Mouse (Mus musculus): ENCODE data around the gene Defb30. TPM values are rescaled to one million over a fixed set of nuclear protein-coding genes. Genes with fewer than 3 reads are reported as not detected.

Gene Defb30
- not detected in 2 replicates for polyA plus RNA-seq (2015; fragmentation: Nextera tagmentation; extraction: Ambion mirVana)

DNA sequence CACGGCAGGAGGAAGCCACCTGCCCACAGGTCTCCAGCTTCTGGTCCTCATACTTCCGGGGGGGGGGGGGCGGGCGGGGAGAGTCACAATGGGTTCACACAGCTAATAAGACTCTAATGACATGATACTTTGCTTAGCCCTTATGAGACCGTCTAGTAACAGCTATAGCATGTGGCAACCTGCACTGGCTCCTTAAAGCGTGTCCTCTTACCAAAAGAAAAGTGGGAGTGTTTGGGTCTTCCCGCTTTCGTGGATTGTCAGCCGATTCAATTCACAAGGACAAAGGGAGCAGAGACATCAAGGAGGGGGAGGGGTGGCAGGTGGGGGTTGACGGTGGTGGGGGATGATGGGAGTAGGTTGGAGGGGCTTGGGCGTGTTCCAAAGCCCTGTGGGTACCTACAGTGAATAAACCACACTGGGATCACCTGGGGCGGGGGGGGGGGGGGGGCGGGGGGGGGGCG is at the start of gene Defb30:
Defb30 (minus strand) TSS at position 51 of the 461 bp plus-strand sequence.
- no peak within 1 kb of the TSS for H3K27ac ChIP-seq (ENCODE audit: low read depth, low read length)
- no peaks in the 10 kb centered on the region for H3K9me3 ChIP-seq (ENCODE audit: control insufficient read depth, low read length)
- H3K27me3 ChIP-seq (replicated peaks; ENCODE audit: control insufficient read depth, insufficient read depth, low read length) = no peaks in the 10 kb centered on the region
- no peak within 1 kb of the TSS for H3K9ac ChIP-seq (ENCODE audit: low read depth, low read length)
- H3K4me1 ChIP-seq (ENCODE audit: control insufficient read depth, insufficient read depth, low read depth, low read length) = no peaks in the 10 kb centered on the region
- H3K4me3 ChIP-seq (ENCODE audit: low read length) = no peak within 1 kb of the TSS
- ATAC-seq = no peak
- 60% methylated on average over 12 of the region's 14 CpGs for WGBS
- no peak within 1 kb of the TSS for H3K4me2 ChIP-seq (ENCODE audit: low read length)
- H3K36me3 ChIP-seq (ENCODE audit: control insufficient read depth, insufficient read depth, low read length) = no peaks in the 10 kb centered on the region

DNA sequence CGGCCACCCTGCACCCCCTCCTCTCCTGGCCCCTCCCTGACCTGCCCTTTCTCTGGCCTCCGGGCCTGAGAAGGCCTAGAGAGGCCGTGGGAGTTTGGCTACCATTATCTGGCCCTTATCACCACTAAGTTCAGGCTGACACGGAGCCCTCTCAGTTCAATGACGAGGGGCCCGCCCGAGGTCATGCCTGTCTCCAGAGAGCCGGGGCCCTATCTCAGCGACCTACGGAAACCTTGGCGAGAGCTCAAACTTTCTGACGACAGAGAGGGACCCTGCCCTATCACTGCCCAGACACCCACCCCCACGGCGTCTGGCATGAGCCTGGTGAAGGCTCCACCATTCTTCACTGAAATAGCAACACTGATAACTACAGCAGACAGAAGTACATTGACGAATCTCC is 17.9 kb upstream of the Defb30 start:
- Histone ChIP-seq H3K9me3 (ENCODE audit: control insufficient read depth, low read length) (no peaks in the 10 kb centered on the region), H3K27ac (ENCODE audit: low read depth, low read length) (no peak overlapping the region), H3K4me1 (ENCODE audit: control insufficient read depth, insufficient read depth, low read depth, low read length) (0 out of 2 replicates have a peak, but pooled peaks cover 3% of the 10 kb centered on the region), H3K27me3 (replicated peaks; ENCODE audit: control insufficient read depth, insufficient read depth, low read length) (no peaks in the 10 kb centered on the region), H3K4me3 (ENCODE audit: low read length) (no peak overlapping the region), H3K4me2 (ENCODE audit: low read length) (no peak overlapping the region), H3K36me3 (ENCODE audit: control insufficient read depth, insufficient read depth, low read length) (no peaks in the 10 kb centered on the region), H3K9ac (ENCODE audit: low read depth, low read length) (no peak overlapping the region)
- 0 out of 2 replicates have a peak, but pooled peaks have one; percentile 4 for ATAC-seq
- WGBS = 76% methylated on average over 15 of the region's 15 CpGs

DNA sequence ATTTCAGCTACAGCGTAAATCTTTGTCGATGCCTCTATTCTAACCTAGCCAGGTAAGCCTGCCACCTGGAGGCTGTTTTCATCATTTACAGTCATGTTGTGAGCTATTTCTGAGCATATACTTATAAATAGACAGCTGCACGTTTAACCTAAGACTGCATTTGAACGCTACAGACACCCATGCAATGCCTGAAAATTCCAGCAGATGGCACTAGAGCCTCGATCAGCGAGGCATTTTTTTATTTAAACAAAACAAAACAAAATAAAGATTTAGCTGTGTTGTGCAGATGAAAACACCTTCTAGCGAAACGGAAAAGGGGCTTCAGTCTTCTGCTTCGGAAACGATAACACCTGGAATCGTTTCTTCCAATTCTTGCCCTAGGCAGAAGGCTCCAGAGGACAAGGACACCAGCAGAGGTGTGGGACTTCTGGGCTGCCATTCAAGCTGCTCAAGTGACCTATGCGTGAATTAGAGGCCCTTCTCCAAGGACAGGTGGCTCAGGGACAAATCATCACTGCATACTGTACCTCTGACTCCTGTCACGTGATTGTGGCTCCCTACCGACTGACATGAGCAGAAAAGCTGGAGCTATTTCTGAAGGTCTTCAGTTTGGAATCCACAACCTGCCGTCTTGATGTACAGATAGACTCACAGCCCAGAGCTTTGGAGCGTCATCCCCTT is 17.0 kb upstream of the Defb30 start:
- Histone ChIP-seq H3K4me3 (ENCODE audit: low read length) (peak overlapping the region; percentile 2; the same call in 1 of the 2 replicates), H3K36me3 (ENCODE audit: control insufficient read depth, insufficient read depth, low read length) (no peaks in the 10 kb centered on the region), H3K9ac (ENCODE audit: low read depth, low read length) (no peak overlapping the region), H3K4me2 (ENCODE audit: low read length) (peak overlapping the region; percentile 48), H3K27me3 (replicated peaks; ENCODE audit: control insufficient read depth, insufficient read depth, low read length) (no peaks in the 10 kb centered on the region), H3K4me1 (ENCODE audit: control insufficient read depth, insufficient read depth, low read depth, low read length) (0 out of 2 replicates have a peak, but pooled peaks cover 3% of the 10 kb centered on the region), H3K9me3 (ENCODE audit: control insufficient read depth, low read length) (no peaks in the 10 kb centered on the region), H3K27ac (ENCODE audit: low read depth, low read length) (no peak overlapping the region)
- peak; percentile 45; the same call in 1 of the 2 replicates for ATAC-seq
- 30% methylated on average over 16 of the region's 16 CpGs for WGBS

DNA sequence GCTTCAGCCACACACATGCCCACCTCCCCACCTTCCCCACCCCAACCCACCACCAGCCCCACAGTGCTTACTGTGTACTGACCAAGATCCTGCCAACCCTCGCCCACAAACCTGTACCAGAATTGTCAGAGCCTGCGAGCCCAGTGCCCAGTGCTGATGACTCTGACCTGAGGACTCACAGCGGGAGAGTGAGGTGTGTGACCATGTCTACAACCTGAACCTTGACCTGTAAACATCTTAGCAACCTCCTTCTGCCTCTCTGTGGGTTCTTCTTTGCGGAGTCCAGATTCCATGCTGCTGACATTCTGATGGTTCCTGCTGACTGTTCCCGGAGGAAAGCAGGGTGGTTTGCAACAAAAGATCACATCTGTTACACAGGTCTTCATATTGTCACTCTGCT is 15.6 kb upstream of the Defb30 start:
- H3K9ac ChIP-seq (ENCODE audit: low read depth, low read length) = no peak overlapping the region
- no peak for ATAC-seq

DNA sequence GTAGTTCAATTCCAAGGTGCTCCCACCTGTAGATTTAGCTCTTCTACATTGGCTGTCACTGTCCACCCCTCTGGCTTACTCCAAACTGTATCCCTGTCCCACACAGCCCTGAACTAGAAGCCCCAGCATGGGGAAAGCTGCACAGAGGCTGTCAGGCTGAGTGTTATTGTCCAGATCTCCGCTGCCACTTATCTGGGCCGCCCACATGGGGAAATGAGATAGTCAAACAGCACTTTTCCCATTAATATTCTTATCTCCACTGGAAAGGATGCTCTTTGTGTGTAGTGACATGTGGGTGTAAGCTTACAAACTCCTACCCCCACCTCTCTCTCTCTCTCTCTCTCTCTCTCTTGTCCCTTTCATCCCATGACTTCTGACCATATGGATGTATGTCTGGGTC is 12.4 kb upstream of the Defb30 start:
- no peak overlapping the region for H3K4me2 ChIP-seq (ENCODE audit: low read length)
- H3K27me3 ChIP-seq (replicated peaks; ENCODE audit: control insufficient read depth, insufficient read depth, low read length) = no peaks in the 10 kb centered on the region
- H3K27ac ChIP-seq (ENCODE audit: low read depth, low read length) = no peak overlapping the region
- no peak overlapping the region for H3K9ac ChIP-seq (ENCODE audit: low read depth, low read length)
- WGBS = 86% methylated on average over 2 of the region's 2 CpGs
- 0 out of 2 replicates have a peak, but pooled peaks cover 3% of the 10 kb centered on the region for H3K4me1 ChIP-seq (ENCODE audit: control insufficient read depth, insufficient read depth, low read depth, low read length)
- H3K36me3 ChIP-seq (ENCODE audit: control insufficient read depth, insufficient read depth, low read length) = no peaks in the 10 kb centered on the region
- no peak overlapping the region for H3K4me3 ChIP-seq (ENCODE audit: low read length)
- no peaks in the 10 kb centered on the region for H3K9me3 ChIP-seq (ENCODE audit: control insufficient read depth, low read length)
- ATAC-seq = no peak

More for the DNA sequence above, 15.6 kb upstream of the Defb30 start:
- WGBS = 72% methylated on average over 5 of the region's 5 CpGs
- no peak overlapping the region for H3K4me3 ChIP-seq (ENCODE audit: low read length)
- no peaks in the 10 kb centered on the region for H3K36me3 ChIP-seq (ENCODE audit: control insufficient read depth, insufficient read depth, low read length)
- H3K4me1 ChIP-seq (ENCODE audit: control insufficient read depth, insufficient read depth, low read depth, low read length) = 0 out of 2 replicates have a peak, but pooled peaks cover 3% of the 10 kb centered on the region
- no peaks in the 10 kb centered on the region for H3K27me3 ChIP-seq (replicated peaks; ENCODE audit: control insufficient read depth, insufficient read depth, low read length)
- no peak overlapping the region for H3K4me2 ChIP-seq (ENCODE audit: low read length)
- no peak overlapping the region for H3K27ac ChIP-seq (ENCODE audit: low read depth, low read length)
- no peaks in the 10 kb centered on the region for H3K9me3 ChIP-seq (ENCODE audit: control insufficient read depth, low read length)

DNA sequence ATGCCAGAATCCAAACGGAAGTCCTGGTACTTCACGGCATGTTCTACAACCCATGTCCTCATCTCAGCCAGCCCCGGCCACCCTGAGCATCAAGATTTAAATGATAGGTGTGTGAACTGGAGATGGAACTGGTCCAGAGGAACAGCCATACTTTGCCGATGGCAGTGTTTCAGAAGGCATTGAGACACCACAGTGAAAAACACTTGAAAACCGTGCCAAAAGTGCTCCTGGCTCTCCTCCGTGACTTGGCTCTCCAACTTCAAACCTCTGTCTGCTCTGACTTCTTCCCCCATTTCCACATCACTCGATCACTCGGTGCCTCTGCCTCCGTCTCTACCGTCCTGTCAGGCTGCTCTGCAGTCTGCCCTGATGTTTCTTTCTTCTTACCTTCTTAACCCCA is 10.6 kb upstream of the Defb30 start:
- H3K36me3 ChIP-seq (ENCODE audit: control insufficient read depth, insufficient read depth, low read length) = no peaks in the 10 kb centered on the region
- H3K4me1 ChIP-seq (ENCODE audit: control insufficient read depth, insufficient read depth, low read depth, low read length) = no peaks in the 10 kb centered on the region
- no peak for ATAC-seq
- no peak overlapping the region for H3K4me2 ChIP-seq (ENCODE audit: low read length)
- H3K9ac ChIP-seq (ENCODE audit: low read depth, low read length) = no peak overlapping the region
- 74% methylated on average over 10 of the region's 10 CpGs for WGBS
- no peak overlapping the region for H3K4me3 ChIP-seq (ENCODE audit: low read length)
- no peak overlapping the region for H3K27ac ChIP-seq (ENCODE audit: low read depth, low read length)
- H3K9me3 ChIP-seq (ENCODE audit: control insufficient read depth, low read length) = no peaks in the 10 kb centered on the region
- no peaks in the 10 kb centered on the region for H3K27me3 ChIP-seq (replicated peaks; ENCODE audit: control insufficient read depth, insufficient read depth, low read length)

DNA sequence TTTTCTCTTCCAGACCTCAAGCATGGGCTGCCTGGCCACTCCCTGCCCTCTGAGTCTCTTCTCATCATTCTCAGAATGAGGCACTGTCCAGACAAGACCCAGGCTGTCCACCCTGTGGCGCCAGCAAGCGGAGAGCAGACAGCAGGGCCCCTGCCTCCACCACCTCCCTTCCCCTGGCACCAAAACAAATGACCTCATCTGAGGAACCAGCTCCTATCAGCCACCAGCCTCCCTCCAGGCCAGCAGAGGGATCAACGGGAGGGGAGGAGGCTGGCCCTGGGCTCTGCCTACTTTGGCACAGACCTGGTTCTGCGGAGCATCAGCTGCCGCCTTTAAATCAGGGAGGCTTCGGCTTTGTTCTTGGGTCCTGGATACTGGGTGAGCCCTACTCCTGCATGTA is 5.0 kb upstream of the Defb30 start:
- no peak overlapping the region for H3K4me3 ChIP-seq (ENCODE audit: low read length)
- H3K4me1 ChIP-seq (ENCODE audit: control insufficient read depth, insufficient read depth, low read depth, low read length) = no peaks in the 10 kb centered on the region
- no peaks in the 10 kb centered on the region for H3K27me3 ChIP-seq (replicated peaks; ENCODE audit: control insufficient read depth, insufficient read depth, low read length)
- H3K27ac ChIP-seq (ENCODE audit: low read depth, low read length) = no peak overlapping the region
- no peaks in the 10 kb centered on the region for H3K36me3 ChIP-seq (ENCODE audit: control insufficient read depth, insufficient read depth, low read length)
- H3K9me3 ChIP-seq (ENCODE audit: control insufficient read depth, low read length) = no peaks in the 10 kb centered on the region
- no peak overlapping the region for H3K4me2 ChIP-seq (ENCODE audit: low read length)
- 30% methylated on average over 6 of the region's 6 CpGs for WGBS
- ATAC-seq = peak; percentile 80
- no peak overlapping the region for H3K9ac ChIP-seq (ENCODE audit: low read depth, low read length)

DNA sequence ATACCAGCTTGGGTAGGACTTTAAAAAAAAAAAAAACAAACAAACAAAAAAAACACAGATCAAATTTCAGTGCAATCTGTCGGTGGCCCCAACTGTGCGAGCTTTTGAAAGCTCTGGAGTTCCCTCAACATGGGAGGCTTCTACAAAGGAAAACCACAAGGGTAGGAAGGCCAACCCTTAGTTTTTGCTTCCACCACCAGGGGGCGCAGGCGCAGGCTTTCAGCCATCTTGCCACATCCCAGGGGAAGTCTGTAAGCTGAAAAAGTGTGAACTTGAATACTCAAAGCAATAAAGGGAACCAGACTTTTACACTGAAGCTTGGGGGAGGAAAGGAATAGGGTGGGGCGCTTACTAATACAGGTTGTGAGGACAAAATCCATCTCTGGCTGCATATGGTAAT is 1.0 kb upstream of the Defb30 start:
- H3K4me2 ChIP-seq (ENCODE audit: low read length) = no peak overlapping the region
- no peak overlapping the region for H3K4me3 ChIP-seq (ENCODE audit: low read length)
- H3K36me3 ChIP-seq (ENCODE audit: control insufficient read depth, insufficient read depth, low read length) = no peaks in the 10 kb centered on the region
- no peaks in the 10 kb centered on the region for H3K27me3 ChIP-seq (replicated peaks; ENCODE audit: control insufficient read depth, insufficient read depth, low read length)
- no peak overlapping the region for H3K27ac ChIP-seq (ENCODE audit: low read depth, low read length)
- H3K4me1 ChIP-seq (ENCODE audit: control insufficient read depth, insufficient read depth, low read depth, low read length) = no peaks in the 10 kb centered on the region
- 39% methylated on average over 5 of the region's 5 CpGs for WGBS
- ATAC-seq = no peak
- no peak overlapping the region for H3K9ac ChIP-seq (ENCODE audit: low read depth, low read length)
- H3K9me3 ChIP-seq (ENCODE audit: control insufficient read depth, low read length) = no peaks in the 10 kb centered on the region

DNA sequence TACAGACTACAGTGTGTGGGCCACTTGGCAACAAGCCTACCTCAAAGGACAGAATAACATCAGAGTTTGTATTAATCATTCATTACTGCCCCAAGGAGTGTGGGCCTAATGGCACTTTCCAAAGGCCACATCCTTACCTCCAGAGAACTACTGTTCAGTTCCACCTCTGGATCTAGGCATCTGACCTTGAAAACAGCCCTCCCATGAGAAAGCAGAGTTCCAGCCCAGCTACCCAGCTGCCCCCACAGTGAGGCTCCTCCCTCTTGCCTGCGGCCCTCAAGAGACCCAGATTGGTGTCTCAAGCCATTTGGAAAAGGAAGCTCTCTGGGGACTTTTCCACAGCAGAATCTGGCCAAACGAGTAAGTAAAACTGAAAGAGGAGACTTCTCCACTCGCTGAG is 3.1 kb downstream of the Defb30 start, which contains the start of gene Defb42:
Defb42 (plus strand) TSS at position 301 of the 400 bp plus-strand sequence.
- no peak for ATAC-seq
- 83% methylated on average over 3 of the region's 3 CpGs for WGBS

More for the DNA sequence above, 3.1 kb downstream of the Defb30 start, which contains the start of gene Defb42:
- Histone ChIP-seq H3K4me3 (ENCODE audit: low read length) (no peak within 1 kb of the TSS), H3K36me3 (ENCODE audit: control insufficient read depth, insufficient read depth, low read length) (no peaks in the 10 kb centered on the region), H3K4me2 (ENCODE audit: low read length) (no peak within 1 kb of the TSS), H3K27me3 (replicated peaks; ENCODE audit: control insufficient read depth, insufficient read depth, low read length) (no peaks in the 10 kb centered on the region), H3K27ac (ENCODE audit: low read depth, low read length) (no peak within 1 kb of the TSS), H3K4me1 (ENCODE audit: control insufficient read depth, insufficient read depth, low read depth, low read length) (no peaks in the 10 kb centered on the region), H3K9me3 (ENCODE audit: control insufficient read depth, low read length) (no peaks in the 10 kb centered on the region), H3K9ac (ENCODE audit: low read depth, low read length) (no peak within 1 kb of the TSS)

Measured in hindbrain, embryonic 16.5 days (tissue).